Mouse (Mus musculus) hindbrain, embryonic 16.5 days (tissue): ENCODE results near the gene Slc22a14. TPM values are rescaled to one million over a fixed set of nuclear protein-coding genes. Genes with fewer than 3 reads are reported as not detected.

Source experiments
- ATAC-seq: fragments of 200-750 bp; cut with Nextera tagmentation; 2 replicates; pipeline ENCODE4 v1.8.0; 2017; ENCODE audit warnings: moderate TSS enrichment, moderate library complexity
- H3K27ac ChIP-seq: fragments of 300-500 bp; sonication (generic); 2 replicates; pipeline ENCODE4 v1.5.1; 2014; ENCODE audit warnings: low read depth, mild to moderate bottlenecking, control low read depth, low read length, moderate library complexity
- H3K27me3 ChIP-seq: fragments of 300-500 bp; sonication (generic); replicated peaks from 2 replicates; pipeline ENCODE4 v1.6.1; 2014; ENCODE audit warnings: low read length; ENCODE audit not compliant: control insufficient read depth, insufficient read depth
- H3K36me3 ChIP-seq: fragments of 300-500 bp; sonication (generic); 2 replicates; pipeline ENCODE4 v1.6.1; 2014; ENCODE audit warnings: mild to moderate bottlenecking, low read length, moderate library complexity, mixed read lengths; ENCODE audit not compliant: control insufficient read depth, insufficient read depth
- H3K4me1 ChIP-seq: fragments of 300-500 bp; sonication (generic); 2 replicates; pipeline ENCODE4 v1.6.1; 2014; ENCODE audit warnings: low read depth, low read length; ENCODE audit not compliant: control insufficient read depth, insufficient read depth
- H3K4me2 ChIP-seq: fragments of 300-500 bp; sonication (generic); 2 replicates; pipeline ENCODE4 v1.6.1; 2014; ENCODE audit warnings: mild to moderate bottlenecking, low read length, control low read depth, moderate library complexity
- H3K4me3 ChIP-seq: fragments of 300-500 bp; sonication (generic); 2 replicates; pipeline ENCODE4 v1.5.1; 2014; ENCODE audit warnings: mild to moderate bottlenecking, low read length, control low read depth, moderate library complexity
- H3K9ac ChIP-seq: fragments of 300-500 bp; sonication (generic); 2 replicates; pipeline ENCODE4 v1.6.1; 2014; ENCODE audit warnings: low read depth, mild to moderate bottlenecking, control low read depth, low read length, moderate library complexity
- H3K9me3 ChIP-seq: fragments of 300-500 bp; sonication (generic); 2 replicates; pipeline ENCODE4 v1.6.1; 2014; ENCODE audit warnings: mild to moderate bottlenecking, low read length, moderate library complexity; ENCODE audit not compliant: control insufficient read depth
- WGBS: fragments of 180-500 bp; shearing (Covaris S2); extraction: QIAGEN DNeasy Blood & Tissue Kit; methylation state at CpG from one replicate; pipeline ENCODE4 v1.1.7; 2014; 5-methylcytosine and 5-hydroxymethylcytosine counted together
- polyA plus RNA-seq: library from polyadenylated mRNA; unstranded; fragments of >200 nt; fragmentation: Nextera tagmentation; extraction: Ambion mirVana; gene quantifications from 2 replicates; pipeline ENCODE4 v1.2.1, GENCODE M21; 2015

Gene Slc22a14
- polyA plus RNA-seq, 1 experiment from 2014 or later = 0.08 TPM

DNA sequence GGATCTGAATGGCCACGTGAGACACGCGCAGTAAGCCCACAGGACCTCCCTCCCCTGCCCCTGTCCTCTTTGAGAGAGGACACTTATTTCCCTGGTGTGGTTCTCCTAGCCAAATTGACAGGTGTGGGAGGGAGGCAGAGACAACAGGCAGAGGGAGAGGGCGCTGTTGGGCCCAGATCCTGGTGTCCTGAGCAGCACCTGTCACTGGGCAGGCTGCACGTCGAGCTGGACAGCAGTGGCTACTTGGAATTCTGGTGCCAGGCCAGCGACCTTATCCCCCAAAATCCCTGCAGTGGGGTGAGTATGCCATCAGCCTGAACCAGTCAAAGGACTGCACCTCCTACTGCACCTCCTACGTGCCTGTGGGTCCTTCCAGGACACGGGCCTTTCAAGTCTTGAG, 222.0 kb downstream of the Slc22a14 start:
- no peaks in the 10 kb centered on the region for H3K36me3 ChIP-seq
- no peak overlapping the region for H3K4me3 ChIP-seq
- H3K9ac ChIP-seq = no peak overlapping the region
- 78% methylated on average over 9 of the region's 9 CpGs for WGBS
- H3K4me2 ChIP-seq = no peak overlapping the region
- no peak for ATAC-seq
- H3K9me3 ChIP-seq = no peaks in the 10 kb centered on the region
- H3K27me3 ChIP-seq = no peaks in the 10 kb centered on the region
- no peaks in the 10 kb centered on the region for H3K4me1 ChIP-seq
- no peak overlapping the region for H3K27ac ChIP-seq

DNA sequence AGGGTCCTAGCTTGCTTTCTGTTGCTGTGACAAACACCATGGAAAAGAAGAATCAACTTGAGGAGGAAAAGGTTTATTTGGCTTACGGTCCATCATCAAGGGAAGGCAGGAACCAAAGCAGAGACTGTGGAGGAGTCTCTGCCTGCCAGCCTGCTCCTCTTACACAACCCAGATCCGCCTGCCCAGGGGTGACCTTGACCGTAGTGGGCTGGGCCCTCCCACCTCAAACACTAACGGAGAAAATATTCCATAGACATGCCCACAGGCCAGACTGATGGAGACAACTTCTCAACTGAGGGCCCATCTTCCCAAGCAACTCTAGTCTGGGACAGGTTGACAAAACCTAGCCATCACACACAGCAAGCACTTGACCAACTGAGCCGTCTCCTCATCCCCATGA, 223.3 kb downstream of the Slc22a14 start:
- Histone ChIP-seq H3K9me3 (no peaks in the 10 kb centered on the region), H3K4me3 (no peak overlapping the region), H3K36me3 (no peaks in the 10 kb centered on the region), H3K9ac (no peak overlapping the region), H3K27ac (no peak overlapping the region), H3K4me1 (no peaks in the 10 kb centered on the region), H3K27me3 (no peaks in the 10 kb centered on the region), H3K4me2 (no peak overlapping the region)
- WGBS = 97% methylated on average over 5 of the region's 5 CpGs
- ATAC-seq = no peak

DNA sequence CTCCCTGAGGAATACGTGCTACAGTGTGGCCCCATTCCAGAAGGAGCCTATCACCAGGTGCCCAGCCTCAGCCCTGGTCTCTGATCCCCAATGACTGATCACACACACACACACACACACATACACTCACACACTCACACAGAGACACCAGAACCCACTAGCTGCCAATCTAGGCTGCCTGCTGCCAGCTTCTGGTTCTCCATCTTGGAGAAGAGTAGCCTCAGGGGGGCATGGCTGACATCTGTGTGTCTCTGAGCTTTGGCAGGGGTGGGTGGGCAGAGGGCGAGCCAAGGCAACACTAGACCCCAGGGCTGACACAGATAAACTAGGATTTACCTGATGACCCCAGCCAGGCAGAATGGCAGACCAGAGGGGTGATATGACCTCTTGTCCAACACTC, 226.5 kb downstream of the Slc22a14 start:
- Histone ChIP-seq H3K4me1 (no peaks in the 10 kb centered on the region), H3K9me3 (no peaks in the 10 kb centered on the region), H3K4me2 (no peak overlapping the region), H3K36me3 (no peaks in the 10 kb centered on the region), H3K9ac (no peak overlapping the region), H3K27ac (no peak overlapping the region), H3K27me3 (no peaks in the 10 kb centered on the region), H3K4me3 (no peak overlapping the region)
- ATAC-seq = no peak
- 85% methylated on average over 2 of the region's 2 CpGs for WGBS

DNA sequence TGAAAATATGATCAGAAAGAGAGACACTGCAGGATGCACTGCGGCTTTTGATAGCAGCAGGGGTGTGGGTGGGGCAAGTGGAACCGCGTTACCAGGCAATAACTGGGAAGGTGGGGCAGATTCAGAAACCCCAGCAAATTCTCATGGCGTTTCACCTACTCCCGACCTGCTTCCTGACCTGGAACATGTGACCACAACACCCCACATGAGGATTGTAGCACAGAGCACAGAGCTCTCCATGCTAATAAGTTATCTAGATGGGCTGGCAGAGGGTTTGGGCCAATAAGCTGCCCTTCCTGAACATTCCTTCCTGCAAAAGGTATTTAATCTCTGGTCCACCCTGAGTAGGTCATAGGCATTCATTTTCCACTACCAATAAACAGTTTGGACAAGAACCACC, 234.7 kb downstream of the Slc22a14 start:
- H3K4me3 ChIP-seq = no peak overlapping the region
- no peak overlapping the region for H3K27ac ChIP-seq
- no peak overlapping the region for H3K9ac ChIP-seq
- no peaks in the 10 kb centered on the region for H3K4me1 ChIP-seq
- no peaks in the 10 kb centered on the region for H3K27me3 ChIP-seq
- 55% methylated on average over 5 of the region's 5 CpGs for WGBS
- no peaks in the 10 kb centered on the region for H3K36me3 ChIP-seq
- ATAC-seq = no peak
- no peak overlapping the region for H3K4me2 ChIP-seq
- H3K9me3 ChIP-seq = no peaks in the 10 kb centered on the region

DNA sequence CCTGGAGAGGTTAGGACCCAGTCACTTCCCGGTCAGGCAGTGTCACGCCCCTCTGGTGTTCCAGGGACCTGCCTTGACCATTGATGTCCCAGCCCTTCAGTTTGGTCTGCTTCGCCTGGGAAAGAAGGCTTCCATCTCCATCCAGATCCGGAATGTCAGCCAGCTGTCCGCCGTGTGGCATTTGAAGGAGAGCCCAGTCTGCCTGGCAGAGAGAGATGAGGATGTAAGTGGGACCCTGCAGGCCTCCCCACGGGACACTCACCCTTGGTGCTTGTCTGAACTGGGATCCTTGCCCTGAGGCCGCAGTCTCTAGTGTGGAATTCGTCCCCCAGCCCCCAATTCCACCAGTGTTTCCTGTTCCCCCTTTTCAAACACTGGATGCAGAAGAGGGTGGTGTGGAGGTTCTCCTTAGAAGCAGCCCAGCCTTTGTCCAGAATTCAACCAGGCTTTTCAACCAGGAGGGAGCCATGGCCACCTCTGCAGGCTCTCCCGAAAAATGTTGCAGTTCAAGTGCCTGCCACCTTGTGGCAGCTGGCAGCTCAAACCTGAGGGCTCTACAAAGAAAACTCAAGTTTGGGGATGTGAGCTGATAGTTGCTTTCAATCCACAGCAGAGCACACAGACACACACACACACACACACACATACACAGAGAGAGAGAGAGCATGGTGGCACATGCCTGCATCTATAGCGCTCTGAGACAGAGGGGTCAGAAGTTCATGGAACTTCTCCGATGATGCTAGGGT, 236.7 kb downstream of the Slc22a14 start:
- Histone ChIP-seq H3K4me1 (no peaks in the 10 kb centered on the region), H3K4me3 (no peak overlapping the region), H3K9me3 (no peaks in the 10 kb centered on the region), H3K36me3 (no peaks in the 10 kb centered on the region), H3K9ac (no peak overlapping the region), H3K4me2 (no peak overlapping the region), H3K27me3 (no peaks in the 10 kb centered on the region), H3K27ac (no peak overlapping the region)
- WGBS = 76% methylated on average over 12 of the region's 12 CpGs
- ATAC-seq = no peak

DNA sequence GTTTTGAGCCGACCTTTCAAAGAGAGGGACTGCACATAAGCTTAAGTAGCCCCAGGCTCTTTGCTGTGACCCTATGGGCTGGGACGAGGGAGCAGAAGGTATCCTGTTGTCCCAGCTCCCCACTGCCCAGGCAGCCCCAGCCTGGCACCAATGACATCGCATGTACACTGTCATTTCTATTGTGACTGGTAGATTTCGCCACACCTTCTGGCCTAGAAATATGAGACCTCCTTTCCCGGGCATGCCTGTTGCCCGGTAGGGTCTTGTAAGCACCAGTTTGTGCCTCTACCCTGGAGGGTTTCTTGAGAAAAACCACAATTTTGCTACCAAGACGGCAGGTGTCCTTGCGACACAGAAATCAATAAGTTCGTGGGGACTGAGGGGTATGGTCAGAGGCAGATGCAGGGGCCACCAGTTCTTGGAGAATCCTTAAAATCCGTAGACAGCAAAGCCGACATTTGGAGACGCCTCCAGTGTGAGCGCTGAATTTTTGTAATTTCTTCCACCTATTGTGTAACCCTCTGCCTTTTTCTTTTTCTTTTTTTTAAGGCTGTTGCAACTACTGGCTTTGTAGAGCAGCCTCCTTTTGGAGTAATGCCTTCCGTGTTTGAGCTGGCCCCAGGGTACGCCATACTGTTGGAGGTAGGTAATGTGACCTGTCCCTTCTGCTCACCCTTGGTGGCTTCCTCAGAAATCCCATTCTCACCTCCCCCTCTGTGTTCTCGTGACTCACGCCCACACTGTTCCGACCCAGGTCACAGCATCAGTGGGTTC, 242.6 kb downstream of the Slc22a14 start:
- H3K27ac ChIP-seq = no peak overlapping the region
- H3K4me1 ChIP-seq = no peaks in the 10 kb centered on the region
- H3K4me3 ChIP-seq = no peak overlapping the region
- WGBS = 90% methylated on average over 18 of the region's 18 CpGs
- no peak overlapping the region for H3K9ac ChIP-seq
- H3K4me2 ChIP-seq = no peak overlapping the region
- no peaks in the 10 kb centered on the region for H3K36me3 ChIP-seq
- no peaks in the 10 kb centered on the region for H3K27me3 ChIP-seq
- ATAC-seq = no peak
- H3K9me3 ChIP-seq = no peaks in the 10 kb centered on the region

DNA sequence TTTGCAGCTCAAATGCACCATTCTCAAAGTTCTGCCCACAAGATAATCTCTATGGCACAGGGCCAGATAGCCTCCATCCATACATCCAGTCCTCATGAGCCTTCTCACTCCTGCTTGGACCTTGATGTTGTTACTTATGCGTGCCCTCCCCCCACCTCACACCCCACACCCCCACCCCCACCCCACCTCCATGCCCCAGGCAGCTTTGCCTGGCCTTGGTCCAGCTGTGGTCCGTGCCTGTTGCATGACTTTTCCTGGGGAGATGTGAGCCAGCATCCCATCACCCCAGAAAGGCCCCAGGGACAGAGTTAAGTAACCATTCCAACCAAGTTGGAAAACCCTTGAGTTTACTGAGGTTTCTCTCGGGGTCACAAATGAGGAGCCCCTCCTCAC, 245.2 kb downstream of the Slc22a14 start:
- no peak overlapping the region for H3K9ac ChIP-seq
- no peaks in the 10 kb centered on the region for H3K4me1 ChIP-seq
- no peak for ATAC-seq
- H3K36me3 ChIP-seq = no peaks in the 10 kb centered on the region
- H3K4me3 ChIP-seq = no peak overlapping the region
- H3K9me3 ChIP-seq = no peaks in the 10 kb centered on the region
- no peak overlapping the region for H3K27ac ChIP-seq
- H3K4me2 ChIP-seq = no peak overlapping the region
- 72% methylated on average over 3 of the region's 3 CpGs for WGBS
- H3K27me3 ChIP-seq = no peaks in the 10 kb centered on the region

Other genes starting within 250 kb of the Slc22a14 start
- 3.7 and 5.1 TPM in 2 replicates for gene Acaa1b, start 208.5 kb downstream of the Slc22a14 start, polyA plus RNA-seq
- gene Gm47289, start 206.4 kb downstream of the Slc22a14 start, polyA plus RNA-seq = not detected in 2 replicates
- not detected in 2 replicates for gene Slc22a13, start 156.5 kb downstream of the Slc22a14 start, polyA plus RNA-seq
- gene Oxsr1, start 43.1 kb downstream of the Slc22a14 start, polyA plus RNA-seq = 12.1 and 12.8 TPM in 2 replicates
- 122 and 124 TPM in 2 replicates for gene Acaa1a, start 25.9 kb downstream of the Slc22a14 start, polyA plus RNA-seq
- 6.6 and 6.7 TPM in 2 replicates for gene Myd88, start 24.1 kb downstream of the Slc22a14 start, polyA plus RNA-seq
- 3.0 and 3.5 TPM in 2 replicates for gene Xylb, start 8.2 kb downstream of the Slc22a14 start, polyA plus RNA-seq
- gene Acvr2b, start 36.6 kb upstream of the Slc22a14 start, polyA plus RNA-seq = 17.3 and 28.2 TPM in 2 replicates
- gene Exog, start 79.4 kb upstream of the Slc22a14 start, polyA plus RNA-seq = 48.7 and 49.4 TPM in 2 replicates
- gene Scn5a, start 213.5 kb upstream of the Slc22a14 start, polyA plus RNA-seq = 0.24 and 0.36 TPM in 2 replicates